Mouse (Mus musculus): ENCODE results near the gene Slc25a31. TPM values are rescaled to one million over a fixed set of nuclear protein-coding genes. Genes with fewer than 3 reads are reported as not detected.

The Slc25a31 gene
- 0.10 and 0.30 TPM in 2 replicates for polyA plus RNA-seq (2015; fragmentation: Nextera tagmentation; extraction: Ambion mirVana)

- ATAC-seq (ENCODE audit: insufficient read depth, low FRiP score), result no peak
- Histone ChIP-seq H3K4me2 (ENCODE audit: low read depth, low read length) (no peak within 1 kb of the TSS), H3K27ac (ENCODE audit: low read length) (no peak within 1 kb of the TSS), H3K36me3 (ENCODE audit: control insufficient read depth, insufficient read depth, low read length) (no peaks in the 10 kb centered on the region), H3K4me3 (replicated peaks; ENCODE audit: low read length) (no peak within 1 kb of the TSS), H3K9me3 (replicated peaks; ENCODE audit: control insufficient read depth, low read length) (no peaks in the 10 kb centered on the region), H3K4me1 (ENCODE audit: control insufficient read depth, insufficient read depth, low read length) (no peaks in the 10 kb centered on the region), H3K9ac (ENCODE audit: low read length) (no peak within 1 kb of the TSS), H3K27me3 (ENCODE audit: control insufficient read depth, insufficient read depth, low read length) (no peaks in the 10 kb centered on the region)
- 91% methylated on average over 30 of the region's 30 CpGs for WGBS
Measured at GRCm38 (mm10) chr3:40708655-40709054, at the start of gene Slc25a31. Gene Slc25a31 (plus strand): TSS chr3:40708855.

DNA sequence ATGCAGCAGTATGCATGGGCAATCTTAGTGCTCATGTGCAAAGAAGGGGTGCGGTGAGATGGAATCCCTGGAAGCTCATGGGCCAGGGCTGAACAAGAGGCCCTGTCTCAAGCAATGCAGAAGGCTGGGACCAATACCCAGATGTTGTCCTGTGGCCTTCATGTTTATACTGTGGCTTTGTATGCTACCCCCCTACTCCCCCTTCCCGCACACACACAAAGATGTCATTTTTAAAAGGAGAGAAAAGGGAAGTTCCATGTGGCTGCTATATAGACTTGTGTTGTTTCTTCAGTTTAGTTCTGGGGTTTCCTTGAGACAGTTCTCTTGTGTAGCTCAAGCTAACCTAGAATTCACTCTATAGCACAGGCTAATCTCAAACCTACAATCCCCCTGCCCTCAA lies 48.4 kb upstream of the Slc25a31 start:
- H3K9me3 ChIP-seq (replicated peaks; ENCODE audit: control insufficient read depth, low read length), result no peaks in the 10 kb centered on the region
- H3K27me3 ChIP-seq (ENCODE audit: control insufficient read depth, insufficient read depth, low read length), result no peaks in the 10 kb centered on the region
- no peak overlapping the region for H3K4me2 ChIP-seq (ENCODE audit: low read depth, low read length)
- H3K4me3 ChIP-seq (replicated peaks; ENCODE audit: low read length), result no peak overlapping the region
- WGBS, result 90% methylated on average over 2 of the region's 2 CpGs
- no peaks in the 10 kb centered on the region for H3K36me3 ChIP-seq (ENCODE audit: control insufficient read depth, insufficient read depth, low read length)
- no peak overlapping the region for H3K27ac ChIP-seq (ENCODE audit: low read length)
- H3K4me1 ChIP-seq (ENCODE audit: control insufficient read depth, insufficient read depth, low read length), result no peaks in the 10 kb centered on the region
- H3K9ac ChIP-seq (ENCODE audit: low read length), result no peak overlapping the region
- no peak for ATAC-seq (ENCODE audit: insufficient read depth, low FRiP score)

- H3K27me3 ChIP-seq (ENCODE audit: control insufficient read depth, insufficient read depth, low read length), result no peaks in the 10 kb centered on the region
- no peak overlapping the region for H3K27ac ChIP-seq (ENCODE audit: low read length)
- no peak overlapping the region for H3K4me2 ChIP-seq (ENCODE audit: low read depth, low read length)
- no peaks in the 10 kb centered on the region for H3K36me3 ChIP-seq (ENCODE audit: control insufficient read depth, insufficient read depth, low read length)
- H3K9ac ChIP-seq (ENCODE audit: low read length), result no peak overlapping the region
- no peaks in the 10 kb centered on the region for H3K9me3 ChIP-seq (replicated peaks; ENCODE audit: control insufficient read depth, low read length)
- no peak overlapping the region for H3K4me3 ChIP-seq (replicated peaks; ENCODE audit: low read length)
- no peaks in the 10 kb centered on the region for H3K4me1 ChIP-seq (ENCODE audit: control insufficient read depth, insufficient read depth, low read length)
- no peak for ATAC-seq (ENCODE audit: insufficient read depth, low FRiP score)
- 78% methylated on average over 4 of the region's 4 CpGs for WGBS
Measured at GRCm38 (mm10) chr3:40666109-40666508, 42.5 kb upstream of the Slc25a31 start.

DNA sequence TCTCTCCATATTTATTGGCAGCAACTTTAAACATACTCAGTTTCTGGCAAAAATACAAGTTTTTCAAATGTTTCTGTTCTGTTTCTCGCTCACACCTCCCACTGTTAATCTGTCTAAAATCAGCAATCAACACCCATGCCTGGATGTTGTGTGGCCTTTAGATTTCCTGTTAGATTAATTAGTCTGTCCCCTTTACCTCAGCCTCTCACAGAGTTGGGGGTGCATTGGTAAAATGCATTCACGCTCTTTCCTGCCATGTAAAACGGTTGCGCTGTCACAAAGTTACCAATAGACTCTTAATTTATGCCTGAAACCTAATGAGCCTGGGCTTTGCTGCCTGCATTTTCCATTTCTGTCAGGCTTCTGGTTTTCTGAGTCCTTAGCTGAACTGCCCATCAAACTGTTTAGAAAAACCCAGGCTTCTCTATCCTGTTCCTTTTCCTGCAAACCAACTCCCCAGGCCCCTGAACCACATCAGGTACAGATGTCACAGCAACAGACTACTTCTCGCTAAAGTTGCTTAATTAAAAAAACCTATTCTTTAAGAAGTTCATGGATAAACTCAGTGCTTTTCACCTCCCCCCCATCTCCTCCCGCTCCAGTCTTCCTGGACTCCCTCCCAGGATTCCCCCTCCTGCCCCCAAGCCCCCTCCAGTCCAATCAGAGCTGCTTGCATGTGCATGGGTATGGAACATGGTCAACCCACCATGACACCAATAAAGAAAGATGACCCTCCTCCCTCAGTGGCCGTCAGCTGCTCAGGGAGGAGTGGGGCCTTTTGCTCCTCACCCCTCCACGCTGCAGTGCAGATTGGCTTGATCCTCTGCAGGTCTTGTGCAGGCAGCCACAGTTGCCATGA lies 41.6 kb upstream of the Slc25a31 start:
- H3K27me3 ChIP-seq (ENCODE audit: control insufficient read depth, insufficient read depth, low read length), result no peaks in the 10 kb centered on the region
- H3K4me2 ChIP-seq (ENCODE audit: low read depth, low read length), result no peak overlapping the region
- no peak overlapping the region for H3K9ac ChIP-seq (ENCODE audit: low read length)
- no peaks in the 10 kb centered on the region for H3K36me3 ChIP-seq (ENCODE audit: control insufficient read depth, insufficient read depth, low read length)
- H3K4me3 ChIP-seq (replicated peaks; ENCODE audit: low read length), result no peak overlapping the region
- H3K4me1 ChIP-seq (ENCODE audit: control insufficient read depth, insufficient read depth, low read length), result no peaks in the 10 kb centered on the region
- no peak overlapping the region for H3K27ac ChIP-seq (ENCODE audit: low read length)
- no peaks in the 10 kb centered on the region for H3K9me3 ChIP-seq (replicated peaks; ENCODE audit: control insufficient read depth, low read length)
- ATAC-seq (ENCODE audit: insufficient read depth, low FRiP score), result no peak
- WGBS, result 76% methylated on average over 8 of the region's 8 CpGs

DNA sequence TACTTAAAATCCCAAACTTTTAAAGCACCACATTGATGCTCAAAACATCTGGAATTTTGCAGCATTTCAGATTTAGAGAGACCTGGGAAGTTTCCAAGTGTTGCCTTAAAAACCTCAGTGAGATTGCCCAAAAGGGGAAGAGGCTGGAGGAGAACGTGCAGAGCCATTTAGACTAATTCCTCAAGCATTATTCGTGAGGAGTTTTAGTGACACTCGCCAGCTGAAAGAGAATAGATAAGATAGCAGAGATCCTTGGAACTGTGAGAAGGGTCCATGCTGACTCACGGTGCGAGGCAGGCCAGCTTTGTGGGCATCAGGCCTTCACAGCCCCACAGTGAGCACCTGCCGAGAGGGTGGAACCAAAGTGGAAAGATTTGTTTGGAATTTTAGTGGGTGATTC lies 39.8 kb upstream of the Slc25a31 start:
- Histone ChIP-seq H3K4me3 (replicated peaks; ENCODE audit: low read length) (no peak overlapping the region), H3K9me3 (replicated peaks; ENCODE audit: control insufficient read depth, low read length) (no peaks in the 10 kb centered on the region), H3K4me2 (ENCODE audit: low read depth, low read length) (no peak overlapping the region), H3K27ac (ENCODE audit: low read length) (no peak overlapping the region), H3K27me3 (ENCODE audit: control insufficient read depth, insufficient read depth, low read length) (no peaks in the 10 kb centered on the region), H3K4me1 (ENCODE audit: control insufficient read depth, insufficient read depth, low read length) (no peaks in the 10 kb centered on the region), H3K36me3 (ENCODE audit: control insufficient read depth, insufficient read depth, low read length) (no peaks in the 10 kb centered on the region), H3K9ac (ENCODE audit: low read length) (no peak overlapping the region)
- no peak for ATAC-seq (ENCODE audit: insufficient read depth, low FRiP score)
- WGBS, result 60% methylated on average over 6 of the region's 6 CpGs

- no peak for ATAC-seq (ENCODE audit: insufficient read depth, low FRiP score)
- Histone ChIP-seq H3K9ac (ENCODE audit: low read length) (no peak overlapping the region), H3K4me1 (ENCODE audit: control insufficient read depth, insufficient read depth, low read length) (no peaks in the 10 kb centered on the region), H3K27ac (ENCODE audit: low read length) (no peak overlapping the region), H3K4me3 (replicated peaks; ENCODE audit: low read length) (no peak overlapping the region), H3K4me2 (ENCODE audit: low read depth, low read length) (no peak overlapping the region), H3K9me3 (replicated peaks; ENCODE audit: control insufficient read depth, low read length) (no peaks in the 10 kb centered on the region), H3K36me3 (ENCODE audit: control insufficient read depth, insufficient read depth, low read length) (no peaks in the 10 kb centered on the region), H3K27me3 (ENCODE audit: control insufficient read depth, insufficient read depth, low read length) (no peaks in the 10 kb centered on the region)
- 94% methylated on average over 3 of the region's 3 CpGs for WGBS
Measured at GRCm38 (mm10) chr3:40669395-40669794, 39.3 kb upstream of the Slc25a31 start.

GRCm38 (mm10) chr3:40673515-40673914 lies 35.1 kb upstream of the Slc25a31 start:
- Histone ChIP-seq H3K27me3 (ENCODE audit: control insufficient read depth, insufficient read depth, low read length) (no peaks in the 10 kb centered on the region), H3K4me2 (ENCODE audit: low read depth, low read length) (no peak overlapping the region), H3K4me3 (replicated peaks; ENCODE audit: low read length) (no peak overlapping the region), H3K36me3 (ENCODE audit: control insufficient read depth, insufficient read depth, low read length) (no peaks in the 10 kb centered on the region), H3K9ac (ENCODE audit: low read length) (no peak overlapping the region), H3K9me3 (replicated peaks; ENCODE audit: control insufficient read depth, low read length) (no peaks in the 10 kb centered on the region), H3K27ac (ENCODE audit: low read length) (no peak overlapping the region), H3K4me1 (ENCODE audit: control insufficient read depth, insufficient read depth, low read length) (no peaks in the 10 kb centered on the region)
- 81% methylated on average over 1 of the region's 1 CpGs for WGBS
- no peak for ATAC-seq (ENCODE audit: insufficient read depth, low FRiP score)

- Histone ChIP-seq H3K27me3 (ENCODE audit: control insufficient read depth, insufficient read depth, low read length) (no peaks in the 10 kb centered on the region), H3K9ac (ENCODE audit: low read length) (no peak overlapping the region), H3K36me3 (ENCODE audit: control insufficient read depth, insufficient read depth, low read length) (no peaks in the 10 kb centered on the region), H3K4me3 (replicated peaks; ENCODE audit: low read length) (no peak overlapping the region), H3K4me1 (ENCODE audit: control insufficient read depth, insufficient read depth, low read length) (no peaks in the 10 kb centered on the region), H3K9me3 (replicated peaks; ENCODE audit: control insufficient read depth, low read length) (no peaks in the 10 kb centered on the region), H3K4me2 (ENCODE audit: low read depth, low read length) (no peak overlapping the region), H3K27ac (ENCODE audit: low read length) (no peak overlapping the region)
- no peak for ATAC-seq (ENCODE audit: insufficient read depth, low FRiP score)
- WGBS, result 39% methylated on average over 8 of the region's 8 CpGs
Measured at GRCm38 (mm10) chr3:40674873-40675405, 33.7 kb upstream of the Slc25a31 start.

GRCm38 (mm10) chr3:40678856-40679255 lies 29.8 kb upstream of the Slc25a31 start:
- no peaks in the 10 kb centered on the region for H3K4me1 ChIP-seq (ENCODE audit: control insufficient read depth, insufficient read depth, low read length)
- H3K36me3 ChIP-seq (ENCODE audit: control insufficient read depth, insufficient read depth, low read length), result no peaks in the 10 kb centered on the region
- ATAC-seq (ENCODE audit: insufficient read depth, low FRiP score), result no peak
- no peak overlapping the region for H3K27ac ChIP-seq (ENCODE audit: low read length)
- no peak overlapping the region for H3K4me2 ChIP-seq (ENCODE audit: low read depth, low read length)
- H3K27me3 ChIP-seq (ENCODE audit: control insufficient read depth, insufficient read depth, low read length), result no peaks in the 10 kb centered on the region
- 68% methylated on average over 1 of the region's 1 CpGs for WGBS
- no peaks in the 10 kb centered on the region for H3K9me3 ChIP-seq (replicated peaks; ENCODE audit: control insufficient read depth, low read length)
- no peak overlapping the region for H3K4me3 ChIP-seq (replicated peaks; ENCODE audit: low read length)
- no peak overlapping the region for H3K9ac ChIP-seq (ENCODE audit: low read length)

Measured in stomach, embryonic 16.5 days (tissue).